Mouse (Mus musculus) layer of hippocampus, adult 2 months (tissue): Measurements from ENCODE around the gene Nras. TPM values are rescaled to one million over a fixed set of nuclear protein-coding genes. Genes with fewer than 3 reads are reported as not detected.
A peak's percentile ranks its signal among the peaks of the same experiment; 100 is the strongest.

Experiments used
- DNase-seq, 2 experiments: peaks; one replicate each; pipeline ENCODE4 v3.0.0; 2022; ENCODE audit warnings: low spot score in 2 of 2
- H3K27ac ChIP-seq: fragments of 200-600 bp; 2 replicates; pipeline ENCODE4 v1.8.1; 2022
- H3K4me3 ChIP-seq: fragments of 200-600 bp; 2 replicates; pipeline ENCODE4 v1.8.1; 2022; ENCODE audit warnings: mild to moderate bottlenecking
- CTCF ChIP-seq: fragments of 200-600 bp; conservative IDR thresholded peaks from 2 replicates; pipeline ENCODE4 v1.8.1; 2022; ENCODE audit warnings: antibody characterized with exemption, mild to moderate bottlenecking, moderate library complexity
- long read RNA-seq, 2 experiments: library from polyadenylated mRNA; stranded (forward); transcript quantifications; one replicate each; pipeline ENCODE4 v2.0.0; 2021; ENCODE audit warnings: borderline mapping rate in 2 of 2
- total RNA-seq, 2 experiments: library from RNA; stranded (reverse); gene quantifications; 2 replicates each; pipeline ENCODE4 v1.2.3; 2021

Nras gene
- 10 to 100 TPM; 59.9 to 72.6 TPM for total RNA-seq
- long read RNA-seq, experiment 1, full-length matches to known transcripts: 8 of 15 reads
- long read RNA-seq, experiment 1, partial matches to known transcripts: 3 of 15 reads
- long read RNA-seq, experiment 1, other reads (novel, unspliced or antisense): 4 of 15 reads
- long read RNA-seq, experiment 2, full-length matches to known transcripts: 26 of 35 reads
- long read RNA-seq, experiment 2, partial matches to known transcripts: 1 of 35 reads
- long read RNA-seq, experiment 2, other reads (novel, unspliced or antisense): 8 of 35 reads

- H3K4me3 ChIP-seq: peak within 1 kb of the TSS; percentile 92
- peak within 1 kb of the TSS; percentile 89 for H3K27ac ChIP-seq
- TF ChIP-seq CTCF: 0 out of 2 replicates have a peak, but pooled peaks have one; percentile 12
- peak; percentile 91 to 95 for DNase-seq
These were observed at the start of gene Nras for GRCm38 (mm10) chr3:103058207-103059157. Gene Nras, plus strand, starts transcription at chr3:103058285.

GRCm38 (mm10) chr3:103017350-103017749 lies 40.7 kb upstream of the Nras start:
- Histone ChIP-seq H3K27ac (no peak overlapping the region), H3K4me3 (no peak overlapping the region)
- DNase-seq: no peak
- no peak for TF ChIP-seq CTCF

GRCm38 (mm10) chr3:103019462-103019861 lies 38.6 kb upstream of the Nras start:
- peak overlapping the region; percentile 100 for H3K27ac ChIP-seq
- no peak for TF ChIP-seq CTCF
- no peak for DNase-seq
- peak overlapping the region; percentile 94 for H3K4me3 ChIP-seq

- peak within 1 kb of the TSS; percentile 94 for H3K4me3 ChIP-seq
- peak within 1 kb of the TSS; percentile 100 for H3K27ac ChIP-seq
- TF ChIP-seq CTCF: no peak
- peak; percentile 97 for DNase-seq
These were observed 37.7 kb upstream of the Nras start, which contains the start of gene Csde1 for GRCm38 (mm10) chr3:103020249-103020942. Gene Csde1, plus strand, starts transcription at chr3:103020426.

- H3K27ac ChIP-seq: peak overlapping the region; percentile 100
- no peak for TF ChIP-seq CTCF
- peak; percentile 87 to 88 for DNase-seq
- peak overlapping the region; percentile 94 for H3K4me3 ChIP-seq
These were observed 37.0 kb upstream of the Nras start for GRCm38 (mm10) chr3:103020943-103021638.

GRCm38 (mm10) chr3:103026174-103026573 lies 31.9 kb upstream of the Nras start:
- Histone ChIP-seq H3K4me3 (no peak overlapping the region), H3K27ac (no peak overlapping the region)
- no peak for DNase-seq
- peak; percentile 64 for TF ChIP-seq CTCF

GRCm38 (mm10) chr3:103040285-103040684 lies 17.8 kb upstream of the Nras start:
- Histone ChIP-seq H3K27ac (no peak overlapping the region), H3K4me3 (no peak overlapping the region)
- DNase-seq: no peak
- no peak for TF ChIP-seq CTCF

GRCm38 (mm10) chr3:103040861-103041379 lies 17.2 kb upstream of the Nras start:
- TF ChIP-seq CTCF: no peak
- H3K27ac ChIP-seq: no peak overlapping the region
- DNase-seq: no peak
- H3K4me3 ChIP-seq: no peak overlapping the region

- no peak for TF ChIP-seq CTCF
- no peak overlapping the region for H3K27ac ChIP-seq
- H3K4me3 ChIP-seq: no peak overlapping the region
- no peak for DNase-seq
These were observed 2.0 kb upstream of the Nras start for GRCm38 (mm10) chr3:103056016-103056595.

- DNase-seq: no peak
- Histone ChIP-seq H3K4me3 (peak overlapping the region; percentile 92), H3K27ac (peak overlapping the region; percentile 19; the same call in 1 of the 2 replicates)
- no peak for TF ChIP-seq CTCF
These were observed 333 bp upstream of the Nras start for GRCm38 (mm10) chr3:103057752-103058151.

- DNase-seq: no peak
- no peak for TF ChIP-seq CTCF
- H3K27ac ChIP-seq: no peak overlapping the region
- H3K4me3 ChIP-seq: no peak overlapping the region
These were observed 8.8 kb downstream of the Nras start for GRCm38 (mm10) chr3:103066927-103067326.
